Mouse (Mus musculus): ENCODE measurements around the gene Sufu.

GRCm38 (mm10) chr19:46506372-46506717 lies 109.6 kb downstream of the Sufu start:
- TF ChIP-seq CTCF (IDR thresholded peaks at IDR 0.05; ENCODE audit: extremely low read depth, insufficient read depth, insufficient read length, insufficient replicate concordance) = no peak
- no peak for TF ChIP-seq POLR2A (IDR thresholded peaks at IDR 0.05; ENCODE audit: low read depth, low read length)
